Mouse (Mus musculus): Measurements from ENCODE around the gene Lrrc1. TPM values are rescaled to one million over a fixed set of nuclear protein-coding genes. Genes with fewer than 3 reads are reported as not detected.

Gene Lrrc1
- polyA plus RNA-seq, 1 experiment from 2014 or later = 22.3 TPM

- Histone ChIP-seq H3K27ac (ENCODE audit: low read depth, low read length) (no peak overlapping the region), H3K4me3 (ENCODE audit: low read depth, low read length) (no peak overlapping the region), H3K9me3 (ENCODE audit: control insufficient read depth) (no peaks in the 10 kb centered on the region), H3K4me2 (replicated peaks; ENCODE audit: low read depth) (no peak overlapping the region), H3K9ac (ENCODE audit: low read depth, low read length) (no peak overlapping the region), H3K4me1 (replicated peaks; ENCODE audit: control insufficient read depth, insufficient read depth, low read length) (no peaks in the 10 kb centered on the region), H3K27me3 (replicated peaks; ENCODE audit: control insufficient read depth, insufficient read depth, low read length) (no peaks in the 10 kb centered on the region), H3K36me3 (ENCODE audit: control insufficient read depth, insufficient read depth) (no peaks in the 10 kb centered on the region)
- TF ChIP-seq CTCF (IDR thresholded peaks at IDR 0.05; ENCODE audit: low read depth) = no peak
- WGBS = 95% methylated on average over 10 of the region's 10 CpGs
- no peak for ATAC-seq
Measured at GRCm38 (mm10) chr9:77391248-77391647, 153.4 kb downstream of the Lrrc1 start.

- WGBS = 68% methylated on average over 8 of the region's 8 CpGs
- ATAC-seq = no peak
- H3K9me3 ChIP-seq (ENCODE audit: control insufficient read depth) = no peaks in the 10 kb centered on the region
- H3K36me3 ChIP-seq (ENCODE audit: control insufficient read depth, insufficient read depth) = no peaks in the 10 kb centered on the region
- no peaks in the 10 kb centered on the region for H3K4me1 ChIP-seq (replicated peaks; ENCODE audit: control insufficient read depth, insufficient read depth, low read length)
- no peak overlapping the region for H3K4me2 ChIP-seq (replicated peaks; ENCODE audit: low read depth)
- H3K27ac ChIP-seq (ENCODE audit: low read depth, low read length) = no peak overlapping the region
- TF ChIP-seq CTCF (IDR thresholded peaks at IDR 0.05; ENCODE audit: low read depth) = no peak
- H3K9ac ChIP-seq (ENCODE audit: low read depth, low read length) = no peak overlapping the region
- no peak overlapping the region for H3K4me3 ChIP-seq (ENCODE audit: low read depth, low read length)
- H3K27me3 ChIP-seq (replicated peaks; ENCODE audit: control insufficient read depth, insufficient read depth, low read length) = no peaks in the 10 kb centered on the region
Measured at GRCm38 (mm10) chr9:77388956-77389355, 155.7 kb downstream of the Lrrc1 start.

GRCm38 (mm10) chr9:77386751-77387150, 157.9 kb downstream of the Lrrc1 start:
- Histone ChIP-seq H3K4me2 (replicated peaks; ENCODE audit: low read depth) (no peak overlapping the region), H3K27ac (ENCODE audit: low read depth, low read length) (no peak overlapping the region), H3K9ac (ENCODE audit: low read depth, low read length) (no peak overlapping the region), H3K4me3 (ENCODE audit: low read depth, low read length) (no peak overlapping the region), H3K27me3 (replicated peaks; ENCODE audit: control insufficient read depth, insufficient read depth, low read length) (no peaks in the 10 kb centered on the region), H3K4me1 (replicated peaks; ENCODE audit: control insufficient read depth, insufficient read depth, low read length) (no peaks in the 10 kb centered on the region), H3K9me3 (ENCODE audit: control insufficient read depth) (no peaks in the 10 kb centered on the region), H3K36me3 (ENCODE audit: control insufficient read depth, insufficient read depth) (no peaks in the 10 kb centered on the region)
- peak; percentile 67 for TF ChIP-seq CTCF (IDR thresholded peaks at IDR 0.05; ENCODE audit: low read depth)
- 13% methylated on average over 1 of the region's 1 CpGs for WGBS
- no peak for ATAC-seq

GRCm38 (mm10) chr9:77385611-77386010, 159.1 kb downstream of the Lrrc1 start:
- WGBS = 74% methylated on average over 12 of the region's 12 CpGs
- no peak overlapping the region for H3K27ac ChIP-seq (ENCODE audit: low read depth, low read length)
- no peak overlapping the region for H3K4me3 ChIP-seq (ENCODE audit: low read depth, low read length)
- H3K36me3 ChIP-seq (ENCODE audit: control insufficient read depth, insufficient read depth) = no peaks in the 10 kb centered on the region
- H3K9ac ChIP-seq (ENCODE audit: low read depth, low read length) = no peak overlapping the region
- no peak for ATAC-seq
- H3K9me3 ChIP-seq (ENCODE audit: control insufficient read depth) = no peaks in the 10 kb centered on the region
- no peaks in the 10 kb centered on the region for H3K27me3 ChIP-seq (replicated peaks; ENCODE audit: control insufficient read depth, insufficient read depth, low read length)
- no peak for TF ChIP-seq CTCF (IDR thresholded peaks at IDR 0.05; ENCODE audit: low read depth)
- H3K4me2 ChIP-seq (replicated peaks; ENCODE audit: low read depth) = no peak overlapping the region
- no peaks in the 10 kb centered on the region for H3K4me1 ChIP-seq (replicated peaks; ENCODE audit: control insufficient read depth, insufficient read depth, low read length)

GRCm38 (mm10) chr9:77384651-77385050, 160.0 kb downstream of the Lrrc1 start:
- H3K4me3 ChIP-seq (ENCODE audit: low read depth, low read length) = no peak overlapping the region
- H3K9me3 ChIP-seq (ENCODE audit: control insufficient read depth) = no peaks in the 10 kb centered on the region
- no peaks in the 10 kb centered on the region for H3K36me3 ChIP-seq (ENCODE audit: control insufficient read depth, insufficient read depth)
- TF ChIP-seq CTCF (IDR thresholded peaks at IDR 0.05; ENCODE audit: low read depth) = no peak
- H3K4me1 ChIP-seq (replicated peaks; ENCODE audit: control insufficient read depth, insufficient read depth, low read length) = no peaks in the 10 kb centered on the region
- H3K4me2 ChIP-seq (replicated peaks; ENCODE audit: low read depth) = no peak overlapping the region
- no peak overlapping the region for H3K27ac ChIP-seq (ENCODE audit: low read depth, low read length)
- ATAC-seq = no peak
- H3K9ac ChIP-seq (ENCODE audit: low read depth, low read length) = no peak overlapping the region
- 75% methylated on average over 9 of the region's 9 CpGs for WGBS
- no peaks in the 10 kb centered on the region for H3K27me3 ChIP-seq (replicated peaks; ENCODE audit: control insufficient read depth, insufficient read depth, low read length)

- no peak overlapping the region for H3K4me2 ChIP-seq (replicated peaks; ENCODE audit: low read depth)
- H3K27ac ChIP-seq (ENCODE audit: low read depth, low read length) = no peak overlapping the region
- TF ChIP-seq CTCF (IDR thresholded peaks at IDR 0.05; ENCODE audit: low read depth) = no peak
- H3K27me3 ChIP-seq (replicated peaks; ENCODE audit: control insufficient read depth, insufficient read depth, low read length) = no peaks in the 10 kb centered on the region
- WGBS = 84% methylated on average over 4 of the region's 4 CpGs
- no peak overlapping the region for H3K4me3 ChIP-seq (ENCODE audit: low read depth, low read length)
- ATAC-seq = no peak
- no peak overlapping the region for H3K9ac ChIP-seq (ENCODE audit: low read depth, low read length)
- H3K4me1 ChIP-seq (replicated peaks; ENCODE audit: control insufficient read depth, insufficient read depth, low read length) = no peaks in the 10 kb centered on the region
- no peaks in the 10 kb centered on the region for H3K36me3 ChIP-seq (ENCODE audit: control insufficient read depth, insufficient read depth)
- no peaks in the 10 kb centered on the region for H3K9me3 ChIP-seq (ENCODE audit: control insufficient read depth)
Measured at GRCm38 (mm10) chr9:77383951-77384350, 160.7 kb downstream of the Lrrc1 start.

- 44% methylated on average over 3 of the region's 3 CpGs for WGBS
- Histone ChIP-seq H3K27me3 (replicated peaks; ENCODE audit: control insufficient read depth, insufficient read depth, low read length) (no peaks in the 10 kb centered on the region), H3K27ac (ENCODE audit: low read depth, low read length) (no peak overlapping the region), H3K9ac (ENCODE audit: low read depth, low read length) (no peak overlapping the region), H3K4me3 (ENCODE audit: low read depth, low read length) (no peak overlapping the region), H3K4me1 (replicated peaks; ENCODE audit: control insufficient read depth, insufficient read depth, low read length) (no peaks in the 10 kb centered on the region), H3K4me2 (replicated peaks; ENCODE audit: low read depth) (no peak overlapping the region), H3K9me3 (ENCODE audit: control insufficient read depth) (no peaks in the 10 kb centered on the region), H3K36me3 (ENCODE audit: control insufficient read depth, insufficient read depth) (no peaks in the 10 kb centered on the region)
- no peak for ATAC-seq
- TF ChIP-seq CTCF (IDR thresholded peaks at IDR 0.05; ENCODE audit: low read depth) = no peak
Measured at GRCm38 (mm10) chr9:77382514-77382913, 162.2 kb downstream of the Lrrc1 start.
